Mouse (Mus musculus): ENCODE results near the gene Stkld1. TPM values are rescaled to one million over a fixed set of nuclear protein-coding genes. Genes with fewer than 3 reads are reported as not detected.

The Stkld1 gene
- polyA plus RNA-seq, 1 experiment from 2014 or later: 0.38 TPM

Other genes with a start within 250 kb of the Stkld1 start
- not detected in 2 replicates for gene Abo, start 69.1 kb upstream of the Stkld1 start, polyA plus RNA-seq (2015; fragmentation: Nextera tagmentation; extraction: Ambion mirVana)
- 30.7 and 32.6 TPM in 2 replicates for gene Surf6, start 31.2 kb upstream of the Stkld1 start, polyA plus RNA-seq (2015; fragmentation: Nextera tagmentation; extraction: Ambion mirVana)
- 134 and 137 TPM in 2 replicates for gene Med22, start 23.4 kb upstream of the Stkld1 start, polyA plus RNA-seq (2015; fragmentation: Nextera tagmentation; extraction: Ambion mirVana)
- gene Rpl7a, start 23.3 kb upstream of the Stkld1 start, polyA plus RNA-seq (2015; fragmentation: Nextera tagmentation; extraction: Ambion mirVana): 376 and 399 TPM in 2 replicates
- gene Surf2, start 17.7 kb upstream of the Stkld1 start, polyA plus RNA-seq (2015; fragmentation: Nextera tagmentation; extraction: Ambion mirVana): 58.6 and 59.2 TPM in 2 replicates
- 90.1 and 97.5 TPM in 2 replicates for gene Surf1, start 17.5 kb upstream of the Stkld1 start, polyA plus RNA-seq (2015; fragmentation: Nextera tagmentation; extraction: Ambion mirVana)
- 99.9 and 103 TPM in 2 replicates for gene Surf4, start 119 bp upstream of the Stkld1 start, polyA plus RNA-seq (2015; fragmentation: Nextera tagmentation; extraction: Ambion mirVana)
- gene Rexo4, start 30.3 kb downstream of the Stkld1 start, polyA plus RNA-seq (2015; fragmentation: Nextera tagmentation; extraction: Ambion mirVana): 35.8 and 36.4 TPM in 2 replicates
- gene Adamts13, start 39.4 kb downstream of the Stkld1 start, polyA plus RNA-seq (2015; fragmentation: Nextera tagmentation; extraction: Ambion mirVana): not detected in 2 replicates
- gene Cacfd1, start 75.9 kb downstream of the Stkld1 start, polyA plus RNA-seq (2015; fragmentation: Nextera tagmentation; extraction: Ambion mirVana): 103 and 116 TPM in 2 replicates
- 9.8 and 12.8 TPM in 2 replicates for gene Slc2a6, start 94.0 kb downstream of the Stkld1 start, polyA plus RNA-seq (2015; fragmentation: Nextera tagmentation; extraction: Ambion mirVana)
- 0.24 TPM in 1 of 2 replicates, not detected in the other for gene Mymk, start 138.1 kb downstream of the Stkld1 start, polyA plus RNA-seq (2015; fragmentation: Nextera tagmentation; extraction: Ambion mirVana)
- 10.6 and 10.8 TPM in 2 replicates for gene Adamtsl2, start 145.3 kb downstream of the Stkld1 start, polyA plus RNA-seq (2015; fragmentation: Nextera tagmentation; extraction: Ambion mirVana)
- gene Fam163b, start 208.4 kb downstream of the Stkld1 start, polyA plus RNA-seq (2015; fragmentation: Nextera tagmentation; extraction: Ambion mirVana): 5.0 and 8.1 TPM in 2 replicates
- gene Dbh, start 231.2 kb downstream of the Stkld1 start, polyA plus RNA-seq (2015; fragmentation: Nextera tagmentation; extraction: Ambion mirVana): 0.36 and 0.88 TPM in 2 replicates

Measured in midbrain, embryonic 16.5 days (tissue).